In the genomic region with DNA sequence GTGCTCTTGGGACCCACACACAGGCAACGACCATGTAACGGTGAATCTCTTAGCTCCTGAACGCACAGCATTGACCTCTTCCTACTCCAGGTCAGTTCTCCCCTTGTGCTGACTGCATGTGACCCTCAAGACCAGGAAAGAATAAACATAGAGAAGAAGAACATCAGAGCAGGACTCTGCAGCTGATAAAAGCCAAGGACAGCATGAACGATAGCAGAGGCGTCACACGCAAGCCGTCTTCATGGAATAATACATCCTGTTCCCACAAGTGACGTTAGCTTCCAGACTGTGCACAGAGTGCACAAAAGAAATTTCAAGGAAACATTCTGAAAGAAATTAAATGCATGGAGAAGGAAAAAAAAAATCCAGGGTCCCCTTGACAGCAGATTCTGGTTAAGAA, we compare ENCODE assay signal across 27 mouse cellular contexts.
DNase-seq lines count a peak whose midpoint lies in the region; ATAC-seq lines count a peak whose summit lies in the region.
"Had no signal": no experiment of that assay in that cellular context is flagged by ENCODE, and none has a peak within 500 bp of the region (broad histone marks: within the 10 kb centered on the region; RNA-seq: fewer than 3 reads in every experiment).

No protein-coding gene starts in this region.

- H3K9me3 ChIP-seq in midbrain, embryonic 13.5 days: no peaks in the 10 kb centered on the region
- H3K9me3 ChIP-seq: embryonic facial prominence, embryonic 10.5 days; embryonic facial prominence, embryonic 13.5 days; forebrain, embryonic 12.5 days; forebrain, embryonic 15.5 days; heart, embryonic 12.5 days; heart, embryonic 15.5 days had no signal

- peak; percentile 9 for DNase-seq in adrenal gland, adult 8-10 months
- no peak for DNase-seq in adrenal gland, adult 18-20 months (ENCODE audit: low spot score in 2 of 2)
- peak; percentile 22 for DNase-seq in adrenal gland, postnatal 10 days
- peak; percentile 11 for DNase-seq in adrenal gland, postnatal 14 days
- DNase-seq in adipocyte (ENCODE audit: low spot score): no peak
- DNase-seq: cerebellum, adult 11-12 months; cerebellum, adult 8-10 months; cerebellum, postnatal 10 days; cerebellum, postnatal 36 days; embryo, embryonic 11 days; gastrocnemius, postnatal 25 days; heart, adult 18-20 months; heart, postnatal 14 days; heart, postnatal 4 days had no signal

- no peak overlapping the region for H3K27ac ChIP-seq in midbrain, embryonic 13.5 days
- H3K27ac ChIP-seq: embryonic facial prominence, embryonic 10.5 days; embryonic facial prominence, embryonic 13.5 days; forebrain, embryonic 12.5 days; forebrain, embryonic 15.5 days; heart, embryonic 15.5 days; hindbrain, postnatal 0 days had no signal

- no peak for ATAC-seq in midbrain, embryonic 13.5 days
- ATAC-seq: CD4-positive, CD25-positive, alpha-beta regulatory T cell, adult 4 months; forebrain, embryonic 15.5 days; hindbrain, postnatal 0 days; inflammation-experienced regulatory T-cells, adult 6 months; intestine, embryonic 16.5 days had no signal

- no peaks in the 10 kb centered on the region for H3K36me3 ChIP-seq in midbrain, embryonic 13.5 days
- H3K36me3 ChIP-seq: embryonic facial prominence, embryonic 10.5 days; embryonic facial prominence, embryonic 13.5 days; forebrain, embryonic 12.5 days; forebrain, embryonic 15.5 days; heart, embryonic 12.5 days; heart, embryonic 15.5 days had no signal

- H3K9ac ChIP-seq in midbrain, embryonic 13.5 days (replicated peaks): no peak overlapping the region
- H3K9ac ChIP-seq: embryonic facial prominence, embryonic 13.5 days; forebrain, embryonic 12.5 days; forebrain, embryonic 15.5 days; heart, embryonic 12.5 days; heart, embryonic 15.5 days; hindbrain, embryonic 14.5 days had no signal

- no peaks in the 10 kb centered on the region for H3K27me3 ChIP-seq in midbrain, embryonic 13.5 days
- H3K27me3 ChIP-seq: embryonic facial prominence, embryonic 13.5 days; forebrain, embryonic 12.5 days; forebrain, embryonic 15.5 days; heart, embryonic 12.5 days; heart, embryonic 15.5 days had no signal

- no peak overlapping the region for H3K4me2 ChIP-seq in midbrain, embryonic 13.5 days (replicated peaks)
- H3K4me2 ChIP-seq: embryonic facial prominence, embryonic 13.5 days; forebrain, embryonic 12.5 days; forebrain, embryonic 15.5 days; heart, embryonic 12.5 days; heart, embryonic 15.5 days; hindbrain, embryonic 14.5 days had no signal

- no peak overlapping the region for H3K4me3 ChIP-seq in midbrain, embryonic 13.5 days (replicated peaks)
- H3K4me3 ChIP-seq: embryonic facial prominence, embryonic 10.5 days; embryonic facial prominence, embryonic 13.5 days; erythroblast, embryonic 14.5 days; forebrain, embryonic 12.5 days; forebrain, embryonic 15.5 days; heart, embryonic 12.5 days; heart, embryonic 15.5 days had no signal

- WGBS in midbrain, embryonic 13.5 days: 79% methylated on average over 8 of the region's 8 CpGs

- H3K4me1 ChIP-seq in midbrain, embryonic 13.5 days (replicated peaks): peaks cover 9% of the 10 kb centered on the region; the same call in 1 of the 2 replicates
- H3K4me1 ChIP-seq: heart, embryonic 12.5 days had no signal

Comparison
In these comparisons a context has a peak if more than half of its experiments do, and no peak if none do; other contexts are left out.
1. DNase-seq: peak in adrenal gland, adult 8-10 months (single experiment), adrenal gland, postnatal 10 days (single experiment) and adrenal gland, postnatal 14 days (single experiment); none in adrenal gland, adult 18-20 months (0 of 2) and adipocyte (single experiment).